Mouse (Mus musculus) heart, embryonic 12.5 days (tissue): ENCODE measurements around the gene Armc9. TPM values are rescaled to one million over a fixed set of nuclear protein-coding genes. Genes with fewer than 3 reads are reported as not detected.

Experiments used
- ATAC-seq: fragments of 200-750 bp; cut with Nextera tagmentation; 2 replicates; pipeline ENCODE4 v1.8.0; 2017; ENCODE audit warnings: moderate TSS enrichment, moderate library complexity; ENCODE audit not compliant: insufficient number of reproducible peaks, low FRiP score
- H3K27ac ChIP-seq: fragments of 300-500 bp; sonication (generic); 2 replicates; pipeline ENCODE4 v1.5.1; 2016; ENCODE audit warnings: mild to moderate bottlenecking, moderate library complexity; ENCODE audit not compliant: poor library complexity, severe bottlenecking
- H3K27me3 ChIP-seq: fragments of 300-500 bp; sonication (generic); replicated peaks from 2 replicates; pipeline ENCODE4 v1.6.1; 2016; ENCODE audit warnings: mild to moderate bottlenecking, moderate library complexity
- H3K36me3 ChIP-seq: fragments of 300-500 bp; sonication (generic); 2 replicates; pipeline ENCODE4 v1.6.1; 2016; ENCODE audit warnings: mild to moderate bottlenecking, moderate library complexity
- H3K4me1 ChIP-seq: fragments of 300-500 bp; sonication (generic); replicated peaks from 2 replicates; pipeline ENCODE4 v1.6.1; 2016; ENCODE audit warnings: mild to moderate bottlenecking
- H3K4me2 ChIP-seq: fragments of 300-500 bp; sonication (generic); 2 replicates; pipeline ENCODE4 v1.6.1; 2016; ENCODE audit warnings: mild to moderate bottlenecking, moderate library complexity
- H3K4me3 ChIP-seq: fragments of 300-500 bp; sonication (generic); 2 replicates; pipeline ENCODE4 v1.5.1; 2016; ENCODE audit warnings: mild to moderate bottlenecking
- H3K9ac ChIP-seq: fragments of 300-500 bp; sonication (generic); 2 replicates; pipeline ENCODE4 v1.6.1; 2016; ENCODE audit warnings: mild to moderate bottlenecking, moderate library complexity
- H3K9me3 ChIP-seq: fragments of 300-500 bp; sonication (generic); replicated peaks from 2 replicates; pipeline ENCODE4 v1.6.1; 2016; ENCODE audit warnings: mild to moderate bottlenecking, moderate library complexity
- WGBS: fragments of 180-500 bp; shearing (Covaris S2); methylation state at CpG from one replicate; pipeline ENCODE4 v1.1.7; 2016; 5-methylcytosine and 5-hydroxymethylcytosine counted together
- polyA plus RNA-seq: library from polyadenylated mRNA; unstranded; fragments of >200 nt; fragmentation: Nextera tagmentation; extraction: Ambion mirVana; gene quantifications from 2 replicates; pipeline ENCODE4 v1.2.1, GENCODE M21; 2016

The Armc9 gene
- polyA plus RNA-seq, 1 experiment from 2014 or later = 14.2 TPM

- ATAC-seq = no peak
- H3K27ac ChIP-seq = no peak within 1 kb of the TSS
- peaks cover 63% of the 10 kb centered on the region for H3K27me3 ChIP-seq
- H3K4me1 ChIP-seq = peaks cover 11% of the 10 kb centered on the region; the same call in 1 of the 2 replicates
- H3K9ac ChIP-seq = peak within 1 kb of the TSS; percentile 55
- WGBS = 38% methylated on average over 6 of the region's 6 CpGs
- H3K9me3 ChIP-seq = no peaks in the 10 kb centered on the region
- peak within 1 kb of the TSS; percentile 96 for H3K4me2 ChIP-seq
- no peaks in the 10 kb centered on the region for H3K36me3 ChIP-seq
- H3K4me3 ChIP-seq = peak within 1 kb of the TSS; percentile 64
Measured at GRCm38 (mm10) chr1:86302532-86302931, 148.0 kb downstream of the Armc9 start, which contains the start of gene B3gnt7. Gene B3gnt7, plus strand, starts transcription at chr1:86302832.

GRCm38 (mm10) chr1:86303063-86303872 is 148.7 kb downstream of the Armc9 start:
- Histone ChIP-seq H3K4me1 (peaks cover 11% of the 10 kb centered on the region; the same call in 1 of the 2 replicates), H3K27ac (no peak overlapping the region), H3K9me3 (no peaks in the 10 kb centered on the region), H3K4me2 (peak overlapping the region; percentile 96), H3K9ac (peak overlapping the region; percentile 55), H3K36me3 (no peaks in the 10 kb centered on the region), H3K4me3 (peak overlapping the region; percentile 64), H3K27me3 (peaks cover 64% of the 10 kb centered on the region)
- ATAC-seq = peak; percentile 48; the same call in 1 of the 2 replicates
- WGBS = under 1% methylated on average over 65 of the region's 65 CpGs

- H3K9me3 ChIP-seq = no peaks in the 10 kb centered on the region
- H3K36me3 ChIP-seq = no peaks in the 10 kb centered on the region
- peak overlapping the region; percentile 96 for H3K4me2 ChIP-seq
- H3K4me1 ChIP-seq = peaks cover 11% of the 10 kb centered on the region; the same call in 1 of the 2 replicates
- 1% methylated on average over 16 of the region's 16 CpGs for WGBS
- peaks cover 64% of the 10 kb centered on the region for H3K27me3 ChIP-seq
- H3K9ac ChIP-seq = peak overlapping the region; percentile 55
- peak overlapping the region; percentile 64 for H3K4me3 ChIP-seq
- no peak overlapping the region for H3K27ac ChIP-seq
- ATAC-seq = no peak
Measured at GRCm38 (mm10) chr1:86303873-86304250, 149.3 kb downstream of the Armc9 start.

GRCm38 (mm10) chr1:86306686-86307085 is 152.1 kb downstream of the Armc9 start:
- 0 out of 2 replicates have a peak, but pooled peaks have one; percentile 4 for ATAC-seq
- no peak overlapping the region for H3K4me2 ChIP-seq
- 72% methylated on average over 3 of the region's 3 CpGs for WGBS

GRCm38 (mm10) chr1:86307177-86307762 is 152.7 kb downstream of the Armc9 start:
- no peaks in the 10 kb centered on the region for H3K36me3 ChIP-seq
- H3K27me3 ChIP-seq = peaks cover 56% of the 10 kb centered on the region
- peaks cover 17% of the 10 kb centered on the region for H3K4me1 ChIP-seq
- H3K9me3 ChIP-seq = 0 out of 2 replicates have a peak, but pooled peaks cover 3% of the 10 kb centered on the region
- ATAC-seq = no peak
- no peak overlapping the region for H3K9ac ChIP-seq
- no peak overlapping the region for H3K4me3 ChIP-seq
- WGBS = 81% methylated on average over 7 of the region's 7 CpGs
- no peak overlapping the region for H3K4me2 ChIP-seq
- no peak overlapping the region for H3K27ac ChIP-seq

More at GRCm38 (mm10) chr1:86306686-86307085, 152.1 kb downstream of the Armc9 start:
- Histone ChIP-seq H3K36me3 (no peaks in the 10 kb centered on the region), H3K4me3 (no peak overlapping the region), H3K4me1 (peaks cover 17% of the 10 kb centered on the region), H3K9ac (no peak overlapping the region), H3K27me3 (peaks cover 59% of the 10 kb centered on the region), H3K9me3 (0 out of 2 replicates have a peak, but pooled peaks cover 3% of the 10 kb centered on the region), H3K27ac (no peak overlapping the region)

GRCm38 (mm10) chr1:86307871-86308641 is 153.5 kb downstream of the Armc9 start:
- H3K9me3 ChIP-seq = 0 out of 2 replicates have a peak, but pooled peaks cover 3% of the 10 kb centered on the region
- no peak overlapping the region for H3K4me2 ChIP-seq
- no peaks in the 10 kb centered on the region for H3K36me3 ChIP-seq
- no peak for ATAC-seq
- peaks cover 12% of the 10 kb centered on the region for H3K4me1 ChIP-seq
- H3K9ac ChIP-seq = no peak overlapping the region
- no peak overlapping the region for H3K4me3 ChIP-seq
- 41% methylated on average over 4 of the region's 4 CpGs for WGBS
- no peak overlapping the region for H3K27ac ChIP-seq
- H3K27me3 ChIP-seq = peaks cover 50% of the 10 kb centered on the region

GRCm38 (mm10) chr1:86309270-86309833 is 154.8 kb downstream of the Armc9 start:
- H3K4me2 ChIP-seq = no peak overlapping the region

GRCm38 (mm10) chr1:86310536-86311310 is 156.1 kb downstream of the Armc9 start:
- no peak overlapping the region for H3K27ac ChIP-seq
- H3K36me3 ChIP-seq = no peaks in the 10 kb centered on the region
- no peak overlapping the region for H3K4me3 ChIP-seq
- no peak overlapping the region for H3K4me2 ChIP-seq
- no peak for ATAC-seq
- WGBS = 44% methylated on average over 15 of the region's 15 CpGs
- H3K9ac ChIP-seq = no peak overlapping the region
- H3K9me3 ChIP-seq = 0 out of 2 replicates have a peak, but pooled peaks cover 3% of the 10 kb centered on the region
- H3K27me3 ChIP-seq = peaks cover 31% of the 10 kb centered on the region; the same call in 1 of the 2 replicates
- H3K4me1 ChIP-seq = peaks cover 9% of the 10 kb centered on the region

More at GRCm38 (mm10) chr1:86309270-86309833, 154.8 kb downstream of the Armc9 start:
- H3K27me3 ChIP-seq = peaks cover 44% of the 10 kb centered on the region
- no peak for ATAC-seq
- no peak overlapping the region for H3K27ac ChIP-seq
- no peak overlapping the region for H3K9ac ChIP-seq
- WGBS = 84% methylated on average over 7 of the region's 7 CpGs
- peaks cover 9% of the 10 kb centered on the region for H3K4me1 ChIP-seq
- H3K9me3 ChIP-seq = 0 out of 2 replicates have a peak, but pooled peaks cover 3% of the 10 kb centered on the region
- H3K36me3 ChIP-seq = no peaks in the 10 kb centered on the region
- H3K4me3 ChIP-seq = no peak overlapping the region

- 0 out of 2 replicates have a peak, but pooled peaks cover 3% of the 10 kb centered on the region for H3K9me3 ChIP-seq
Measured at GRCm38 (mm10) chr1:86311467-86312005, 157.0 kb downstream of the Armc9 start.

More at GRCm38 (mm10) chr1:86311467-86312005, 157.0 kb downstream of the Armc9 start:
- Histone ChIP-seq H3K27me3 (peaks cover 23% of the 10 kb centered on the region; the same call in 1 of the 2 replicates), H3K4me2 (no peak overlapping the region), H3K4me3 (no peak overlapping the region), H3K4me1 (peaks cover 9% of the 10 kb centered on the region), H3K27ac (no peak overlapping the region), H3K9ac (no peak overlapping the region), H3K36me3 (no peaks in the 10 kb centered on the region)
- WGBS = 42% methylated on average over 10 of the region's 10 CpGs
- ATAC-seq = no peak
